Mouse (Mus musculus) erythroblast, embryonic 14.5 days (primary cell): ENCODE data around the gene Acot2. TPM values are rescaled to one million over a fixed set of nuclear protein-coding genes. Genes with fewer than 3 reads are reported as not detected.
"Not testable (repeated sequence)": the region's sequence is repeated elsewhere in the genome, so short reads cannot be mapped to it uniquely, and the experiment has no call there.

Experiments
- H3K27me3 ChIP-seq: 2 replicates; pipeline ENCODE4 v1.6.1; 2012; ENCODE audit warnings: inconsistent platforms; ENCODE audit not compliant: control insufficient read depth
- H3K36me3 ChIP-seq: 2 replicates; pipeline ENCODE4 v1.6.1; 2012; ENCODE audit warnings: mild to moderate bottlenecking, inconsistent platforms; ENCODE audit not compliant: control insufficient read depth
- H3K4me1 ChIP-seq: 2 replicates; pipeline ENCODE4 v1.6.1; 2012; ENCODE audit warnings: inconsistent platforms; ENCODE audit not compliant: control insufficient read depth
- H3K4me3 ChIP-seq: replicated peaks from 2 replicates; pipeline ENCODE3; 2012; ENCODE audit warnings: moderate library complexity, mild to moderate bottlenecking, inconsistent platforms
- H3K9me3 ChIP-seq: 2 replicates; pipeline ENCODE4 v1.6.1; 2012; ENCODE audit warnings: low read length, inconsistent platforms, mixed read lengths; ENCODE audit not compliant: control insufficient read depth
- GATA1 ChIP-seq: IDR thresholded peaks from 2 replicates; pipeline ENCODE4 v1.6.1; 2012; ENCODE audit warnings: low read length, inconsistent platforms, mixed read lengths
- TAL1 ChIP-seq: IDR thresholded peaks from 3 replicates; pipeline ENCODE4 v1.6.1; 2012; ENCODE audit warnings: low read length, inconsistent platforms, mixed read lengths
- polyA plus RNA-seq: library from polyadenylated mRNA; stranded (reverse); fragments of >175 nt; gene quantifications from 2 replicates; pipeline ENCODE4 v1.2.3, GENCODE M21; 2012

Gene Acot2
- polyA plus RNA-seq, 1 experiment, result 0.05 TPM

GRCm38 (mm10) chr12:84030659-84031332, 43.1 kb downstream of the Acot2 start:
- H3K27me3 ChIP-seq, result no peaks in the 10 kb centered on the region
- no peaks in the 10 kb centered on the region for H3K36me3 ChIP-seq
- H3K9me3 ChIP-seq, result no peaks in the 10 kb centered on the region
- no peak for TF ChIP-seq GATA1
- no peak for TF ChIP-seq TAL1
- H3K4me1 ChIP-seq, result no peaks in the 10 kb centered on the region
- H3K4me3 ChIP-seq, result no peak overlapping the region

DNA sequence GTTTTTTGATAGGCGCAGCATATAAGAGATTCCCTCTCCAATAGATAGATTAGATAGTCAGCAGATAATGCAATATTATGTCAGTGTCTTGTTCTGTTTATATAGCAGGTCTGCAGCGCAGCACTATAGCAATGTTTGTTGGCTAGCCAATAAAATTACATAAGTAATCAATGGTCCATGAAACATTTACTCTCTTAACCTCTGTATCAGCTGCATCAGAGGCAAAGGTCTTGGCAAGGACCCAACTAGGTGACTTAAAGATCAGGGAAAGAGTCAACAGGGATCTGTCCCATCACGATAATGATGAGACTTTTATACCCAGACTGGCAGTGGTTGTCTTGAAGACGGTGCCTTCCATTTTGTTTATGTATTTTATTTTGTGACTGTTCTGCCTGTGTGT, 45.2 kb downstream of the Acot2 start:
- Histone ChIP-seq H3K36me3 (no peaks in the 10 kb centered on the region), H3K27me3 (peaks cover 6% of the 10 kb centered on the region), H3K9me3 (no peaks in the 10 kb centered on the region), H3K4me1 (no peaks in the 10 kb centered on the region), H3K4me3 (no peak overlapping the region)
- TF ChIP-seq GATA1 (no peak), TAL1 (no peak)

DNA sequence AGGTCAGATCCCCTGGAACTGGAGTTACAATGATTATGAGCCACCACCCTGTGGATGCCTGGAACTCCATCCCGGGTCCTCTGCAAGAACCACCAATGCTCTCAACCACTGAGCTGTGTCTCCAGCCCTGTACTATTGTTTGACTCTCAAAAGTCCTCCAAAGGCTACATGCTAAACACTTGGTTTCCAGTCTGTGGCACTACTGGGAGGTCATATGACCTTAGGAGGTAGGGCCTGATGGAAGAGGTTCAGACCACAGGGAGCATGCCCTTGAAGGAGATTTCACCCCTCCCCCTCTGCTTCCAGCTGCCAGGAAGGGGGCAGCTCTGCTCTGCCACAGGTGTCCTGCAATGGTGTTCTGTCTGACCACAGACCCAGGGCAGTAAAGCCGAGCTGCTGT, 45.6 kb downstream of the Acot2 start:
- H3K9me3 ChIP-seq, H3K4me3 ChIP-seq, H3K4me1 ChIP-seq, H3K36me3 ChIP-seq: not testable (repeated sequence)
- H3K27me3 ChIP-seq, result peaks cover 11% of the 10 kb centered on the region

DNA sequence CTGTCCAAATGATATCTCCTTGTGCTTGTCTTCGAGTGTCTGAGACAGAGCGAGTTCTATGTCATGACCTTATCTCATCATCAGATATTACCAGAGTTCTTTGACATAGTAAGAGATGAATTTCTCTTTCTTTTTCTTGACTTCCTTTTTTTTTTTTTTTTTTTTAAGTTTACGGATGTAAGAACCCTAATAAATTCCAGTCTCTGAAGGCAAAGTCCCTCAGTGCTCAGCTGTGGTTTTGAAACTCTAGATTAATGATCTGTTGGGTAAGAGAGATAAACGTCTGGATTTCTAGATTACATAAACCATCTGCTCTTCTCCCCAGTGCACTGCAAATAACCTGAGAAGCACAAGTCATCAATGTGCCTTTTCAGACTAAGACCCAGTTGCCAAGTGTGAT, 46.4 kb downstream of the Acot2 start:
- no peaks in the 10 kb centered on the region for H3K9me3 ChIP-seq
- H3K4me1 ChIP-seq, result peaks cover 2% of the 10 kb centered on the region; the same call in 1 of the 2 replicates
- H3K27me3 ChIP-seq, result peaks cover 19% of the 10 kb centered on the region
- no peak overlapping the region for H3K4me3 ChIP-seq
- TF ChIP-seq TAL1 (no peak), GATA1 (no peak)
- no peaks in the 10 kb centered on the region for H3K36me3 ChIP-seq

- Histone ChIP-seq H3K4me3 (peak within 1 kb of the TSS; percentile 45), H3K27me3 (peaks cover 20% of the 10 kb centered on the region)
- not testable (repeated sequence) for H3K4me1 ChIP-seq, H3K9me3 ChIP-seq, H3K36me3 ChIP-seq
Measured at GRCm38 (mm10) chr12:84038241-84038640, 50.6 kb downstream of the Acot2 start, which contains the start of gene Acot4. Acot4 (plus strand) TSS chr12:84038379.

DNA sequence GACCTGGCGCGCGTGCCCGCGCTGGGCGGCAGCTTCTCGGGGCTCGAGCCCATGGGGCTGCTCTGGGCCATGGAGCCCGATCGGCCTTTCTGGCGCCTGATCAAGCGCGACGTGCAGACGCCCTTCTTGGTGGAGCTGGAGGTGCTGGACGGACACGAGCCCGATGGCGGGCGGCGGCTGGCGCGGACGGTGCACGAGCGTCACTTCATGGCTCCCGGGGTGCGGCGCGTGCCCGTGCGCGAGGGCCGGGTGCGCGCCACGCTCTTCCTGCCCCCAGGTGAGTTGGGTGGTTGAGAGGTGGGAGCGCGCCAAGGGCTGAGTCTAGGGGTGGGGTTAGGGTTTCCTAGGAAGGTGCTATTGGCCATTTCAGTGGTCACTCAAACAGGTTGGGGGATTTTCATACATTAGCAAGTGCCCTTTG, 51.0 kb downstream of the Acot2 start, which contains the start of gene Gm49366:
Gene Gm49366, plus strand, starts transcription at position 245 of the 421 bp plus-strand sequence.
- H3K4me3 ChIP-seq, result peak within 1 kb of the TSS; percentile 45
- not testable (repeated sequence) for H3K36me3 ChIP-seq, H3K9me3 ChIP-seq, H3K4me1 ChIP-seq
- H3K27me3 ChIP-seq, result peaks cover 20% of the 10 kb centered on the region

- Histone ChIP-seq H3K27me3 (peaks cover 19% of the 10 kb centered on the region), H3K4me3 (no peak overlapping the region), H3K4me1 (peaks cover 2% of the 10 kb centered on the region; the same call in 1 of the 2 replicates), H3K9me3 (no peaks in the 10 kb centered on the region), H3K36me3 (no peaks in the 10 kb centered on the region)
- TF ChIP-seq GATA1 (no peak), TAL1 (no peak)
Measured at GRCm38 (mm10) chr12:84042248-84042647, 54.6 kb downstream of the Acot2 start.

Other genes with a start within 250 kb of the Acot2 start
- gene Papln, start 224.2 kb upstream of the Acot2 start, polyA plus RNA-seq, result not detected in 2 replicates
- 0.85 and 0.86 TPM in 2 replicates for gene Numb, start 65.9 kb upstream of the Acot2 start, polyA plus RNA-seq
- 0.49 and 0.98 TPM in 2 replicates for gene Riox1, start 37.3 kb upstream of the Acot2 start, polyA plus RNA-seq
- not detected in 2 replicates for gene Heatr4, start 3.0 kb upstream of the Acot2 start, polyA plus RNA-seq
- 0.01 and 0.05 TPM in 2 replicates for gene Acot1, start 21.6 kb downstream of the Acot2 start, polyA plus RNA-seq
- gene Acot4, start 50.5 kb downstream of the Acot2 start, polyA plus RNA-seq, result 0.01 and 0.06 TPM in 2 replicates
- not detected in 2 replicates for gene Gm49366, start 51.1 kb downstream of the Acot2 start, polyA plus RNA-seq
- gene Acot3, start 64.3 kb downstream of the Acot2 start, polyA plus RNA-seq, result 0.02 and 0.05 TPM in 2 replicates
- not detected in 2 replicates for gene Acot5, start 81.5 kb downstream of the Acot2 start, polyA plus RNA-seq
- gene Acot6, start 112.8 kb downstream of the Acot2 start, polyA plus RNA-seq, result not detected in 2 replicates
- gene Dnal1, start 126.5 kb downstream of the Acot2 start, polyA plus RNA-seq, result not detected in 2 replicates
- 0.02 and 0.03 TPM in 2 replicates for gene Pnma1, start 160.6 kb downstream of the Acot2 start, polyA plus RNA-seq
- gene Elmsan1, start 231.0 kb downstream of the Acot2 start, polyA plus RNA-seq, result 2.1 and 2.8 TPM in 2 replicates